Mouse (Mus musculus) MEL (cell line): Measurements from ENCODE around the gene Naa40. TPM values are rescaled to one million over a fixed set of nuclear protein-coding genes. Genes with fewer than 3 reads are reported as not detected.

Experiments
- DNase-seq: peaks from one replicate; pipeline ENCODE4 v3.0.0; 2011; ENCODE audit warnings: low read depth, low spot score
- H3K27ac ChIP-seq: 2 replicates; pipeline ENCODE4 v1.5.1; 2012; ENCODE audit warnings: low read depth, mild to moderate bottlenecking, control low read depth, low read length, moderate library complexity; ENCODE audit not compliant: control insufficient read depth
- H3K27me3 ChIP-seq, 2 experiments: fragments of 150-350 bp in 1 of 2; sonication (generic) in 1 of 2; 2 replicates each; pipeline ENCODE4 v1.6.1; 2012; ENCODE audit warnings: low read length in 2 of 2, mild to moderate bottlenecking in 2 of 2, improper control_type of control experiment in 1 of 2, moderate library complexity in 1 of 2; ENCODE audit not compliant: insufficient read depth in 2 of 2, control insufficient read depth in 1 of 2
- H3K36me3 ChIP-seq, 2 experiments: 2 replicates each; pipeline ENCODE4 v1.6.1; 2012 to 2014; ENCODE audit warnings: low read length in 2 of 2, improper control_type of control experiment in 1 of 2, inconsistent platforms in 1 of 2, mild to moderate bottlenecking in 1 of 2; ENCODE audit not compliant: insufficient read depth in 2 of 2, control insufficient read depth in 1 of 2
- H3K4me1 ChIP-seq, 2 experiments: fragments of 150-350 bp in 1 of 2; sonication (generic) in 1 of 2; 2 replicates each; pipeline ENCODE4 v1.6.1; 2012; ENCODE audit warnings: low read length in 2 of 2, improper control_type of control experiment in 1 of 2, mild to moderate bottlenecking in 1 of 2; ENCODE audit not compliant: insufficient read depth in 2 of 2, control insufficient read depth in 1 of 2
- H3K4me3 ChIP-seq, 2 experiments: fragments of 150-350 bp in 1 of 2; sonication (generic) in 1 of 2; 2 replicates each; pipeline ENCODE4 v1.5.1; 2012; ENCODE audit warnings: low read depth in 2 of 2, low read length in 2 of 2, mild to moderate bottlenecking in 2 of 2, moderate library complexity in 2 of 2, control low read depth in 1 of 2, improper control_type of control experiment in 1 of 2; ENCODE audit not compliant: control insufficient read depth in 1 of 2, insufficient read depth in 1 of 2
- H3K79me2 ChIP-seq: 2 replicates; pipeline ENCODE4 v1.6.1; 2012; ENCODE audit warnings: mild to moderate bottlenecking, low read length, moderate library complexity; ENCODE audit not compliant: control insufficient read depth, poor library complexity, insufficient read depth
- H3K9ac ChIP-seq: 2 replicates; pipeline ENCODE4 v1.6.1; 2012; ENCODE audit warnings: low read depth, mild to moderate bottlenecking, control low read depth, low read length, moderate library complexity; ENCODE audit not compliant: control insufficient read depth, poor library complexity, severe bottlenecking
- H3K9me3 ChIP-seq: fragments of 150-350 bp; sonication (generic); replicated peaks from 2 replicates; pipeline ENCODE4 v1.6.1; 2012; ENCODE audit warnings: mild to moderate bottlenecking, low read length, improper control_type of control experiment, moderate library complexity; ENCODE audit not compliant: insufficient read depth
- BHLHE40 ChIP-seq: IDR thresholded peaks from 2 replicates; pipeline ENCODE4 v1.6.1; 2012; ENCODE audit warnings: low read depth, mild to moderate bottlenecking, inconsistent platforms, low read length, improper control_type of control experiment, borderline replicate concordance
- CHD1 ChIP-seq: IDR thresholded peaks from 2 replicates; pipeline ENCODE4 v1.6.1; 2012; ENCODE audit warnings: low read depth, mild to moderate bottlenecking, inconsistent platforms, low read length, improper control_type of control experiment
- CTCF ChIP-seq, 3 experiments: IDR thresholded peaks in 2 of 3; conservative IDR thresholded peaks in 1 of 3; 2 replicates each; pipeline ENCODE4 v1.5.1; 2011 to 2012; ENCODE audit warnings: low read length in 3 of 3, low read depth in 2 of 3, mild to moderate bottlenecking in 2 of 3, improper control_type of control experiment in 1 of 3, inconsistent platforms in 1 of 3, mixed read lengths in 1 of 3, moderate library complexity in 1 of 3; ENCODE audit not compliant: control insufficient read depth in 1 of 3, insufficient read depth in 1 of 3, poor library complexity in 1 of 3, severe bottlenecking in 1 of 3
- E2F4 ChIP-seq: IDR thresholded peaks from 2 replicates; pipeline ENCODE4 v1.6.1; 2011; ENCODE audit warnings: low read depth, low read length, improper control_type of control experiment, borderline replicate concordance
- ELF1 ChIP-seq: IDR thresholded peaks from 2 replicates; pipeline ENCODE4 v1.6.1; 2014; ENCODE audit warnings: low read depth, mild to moderate bottlenecking, inconsistent platforms, low read length, improper control_type of control experiment, moderate library complexity
- EP300 ChIP-seq, 2 experiments: IDR thresholded peaks; 2 replicates each; pipeline ENCODE4 v1.6.1; 2011; ENCODE audit warnings: improper control_type of control experiment in 2 of 2, low read length in 2 of 2, low read depth in 1 of 2, mild to moderate bottlenecking in 1 of 2
- GABPA ChIP-seq: IDR thresholded peaks from 2 replicates; pipeline ENCODE4 v1.6.1; 2012; ENCODE audit warnings: low read depth, mild to moderate bottlenecking, inconsistent platforms, low read length, improper control_type of control experiment, moderate library complexity
- GATA1 ChIP-seq: IDR thresholded peaks from 2 replicates; pipeline ENCODE4 v1.6.1; 2011; ENCODE audit warnings: low read depth, low read length, improper control_type of control experiment
- HCFC1 ChIP-seq: IDR thresholded peaks from 2 replicates; pipeline ENCODE4 v1.6.1; 2012; ENCODE audit warnings: low read depth, mild to moderate bottlenecking, inconsistent platforms, low read length, improper control_type of control experiment, moderate library complexity
- JUND ChIP-seq: IDR thresholded peaks from 2 replicates; pipeline ENCODE4 v1.6.1; 2011; ENCODE audit warnings: low read depth, mild to moderate bottlenecking, improper control_type of control experiment, low read length
- KAT2A ChIP-seq: conservative IDR thresholded peaks from 2 replicates; pipeline ENCODE4 v1.6.1; 2012; ENCODE audit warnings: low read depth, low read length, improper control_type of control experiment, inconsistent platforms
- MAFK ChIP-seq: IDR thresholded peaks from 2 replicates; pipeline ENCODE4 v1.6.1; 2011; ENCODE audit warnings: low read depth, mild to moderate bottlenecking, low read length, improper control_type of control experiment, borderline replicate concordance
- MAX ChIP-seq: IDR thresholded peaks from 2 replicates; pipeline ENCODE4 v1.6.1; 2011; ENCODE audit warnings: low read length, improper control_type of control experiment
- MAZ ChIP-seq: IDR thresholded peaks from 2 replicates; pipeline ENCODE4 v1.6.1; 2012; ENCODE audit warnings: low read depth, mild to moderate bottlenecking, inconsistent platforms, low read length, improper control_type of control experiment
- MEF2A ChIP-seq: IDR thresholded peaks from 2 replicates; pipeline ENCODE4 v1.6.1; 2014; ENCODE audit warnings: low read depth, mild to moderate bottlenecking, inconsistent platforms, low read length, improper control_type of control experiment; ENCODE audit not compliant: poor library complexity, insufficient replicate concordance, severe bottlenecking; ENCODE audit errors: extremely low read depth
- MXI1 ChIP-seq: IDR thresholded peaks from 2 replicates; pipeline ENCODE4 v1.6.1; 2011; ENCODE audit warnings: mild to moderate bottlenecking, low read depth, low read length, improper control_type of control experiment
- MYB ChIP-seq: IDR thresholded peaks from 2 replicates; pipeline ENCODE4 v1.6.1; 2011; ENCODE audit warnings: mild to moderate bottlenecking, low read depth, low read length, improper control_type of control experiment
- NELFE ChIP-seq: IDR thresholded peaks from 2 replicates; pipeline ENCODE4 v1.6.1; 2011; ENCODE audit warnings: low read depth, low read length, improper control_type of control experiment
- NRF1 ChIP-seq: IDR thresholded peaks from 2 replicates; pipeline ENCODE4 v1.6.1; 2014; ENCODE audit warnings: low read depth, mild to moderate bottlenecking, inconsistent platforms, low read length, improper control_type of control experiment, moderate library complexity; ENCODE audit not compliant: poor library complexity, insufficient read depth, severe bottlenecking
- POLR2AphosphoS2 ChIP-seq: IDR thresholded peaks from 2 replicates; pipeline ENCODE4 v1.6.1; 2011; ENCODE audit warnings: low read length, improper control_type of control experiment
- POLR2AphosphoS5 ChIP-seq: IDR thresholded peaks from 2 replicates; pipeline ENCODE4 v1.6.1; 2012; ENCODE audit warnings: low read depth, borderline replicate concordance, mild to moderate bottlenecking, inconsistent platforms, low read length, moderate library complexity, mixed read lengths
- RAD21 ChIP-seq: IDR thresholded peaks from 2 replicates; pipeline ENCODE4 v1.6.1; 2011; ENCODE audit warnings: mild to moderate bottlenecking, low read depth, low read length, improper control_type of control experiment
- RCOR1 ChIP-seq: IDR thresholded peaks from 2 replicates; pipeline ENCODE4 v1.6.1; 2012; ENCODE audit warnings: low read depth, mild to moderate bottlenecking, inconsistent platforms, low read length, improper control_type of control experiment
- SIN3A ChIP-seq: IDR thresholded peaks from 2 replicates; pipeline ENCODE4 v1.6.1; 2012; ENCODE audit warnings: low read length, improper control_type of control experiment, inconsistent platforms
- SMC3 ChIP-seq: IDR thresholded peaks from 2 replicates; pipeline ENCODE4 v1.6.1; 2011; ENCODE audit warnings: low read depth, low read length, improper control_type of control experiment
- TBP ChIP-seq: IDR thresholded peaks from 2 replicates; pipeline ENCODE4 v1.8.0; 2011; ENCODE audit warnings: low read depth, low read length, improper control_type of control experiment
- TCF12 ChIP-seq: IDR thresholded peaks from 2 replicates; pipeline ENCODE4 v1.6.1; 2014; ENCODE audit warnings: low read depth, mild to moderate bottlenecking, inconsistent platforms, low read length, improper control_type of control experiment, moderate library complexity
- UBTF ChIP-seq: IDR thresholded peaks from 2 replicates; pipeline ENCODE4 v1.6.1; 2012; ENCODE audit warnings: low read depth, mild to moderate bottlenecking, inconsistent platforms, low read length, improper control_type of control experiment, moderate library complexity, borderline replicate concordance; ENCODE audit not compliant: insufficient read depth
- USF1 ChIP-seq: IDR thresholded peaks from 2 replicates; pipeline ENCODE4 v1.6.1; 2014; ENCODE audit warnings: low read depth, mild to moderate bottlenecking, inconsistent platforms, low read length, improper control_type of control experiment, moderate library complexity
- USF2 ChIP-seq, 2 experiments: IDR thresholded peaks; 2 replicates each; pipeline ENCODE4 v1.6.1; 2011 to 2012; ENCODE audit warnings: improper control_type of control experiment in 2 of 2, low read length in 2 of 2, borderline replicate concordance in 1 of 2, inconsistent platforms in 1 of 2, low read depth in 1 of 2, mild to moderate bottlenecking in 1 of 2; ENCODE audit not compliant: insufficient read depth in 1 of 2
- ZC3H11A ChIP-seq: IDR thresholded peaks from 2 replicates; pipeline ENCODE4 v1.6.1; 2012; ENCODE audit warnings: low read depth, mild to moderate bottlenecking, inconsistent platforms, low read length, improper control_type of control experiment
- ZKSCAN1 ChIP-seq: IDR thresholded peaks from 2 replicates; pipeline ENCODE4 v1.6.1; 2012; ENCODE audit warnings: low read depth, mild to moderate bottlenecking, inconsistent platforms, low read length, improper control_type of control experiment, moderate library complexity
- ZMIZ1 ChIP-seq: IDR thresholded peaks from 2 replicates; pipeline ENCODE4 v1.6.1; 2012; ENCODE audit warnings: low read depth, mild to moderate bottlenecking, inconsistent platforms, low read length, improper control_type of control experiment, moderate library complexity
- ZNF384 ChIP-seq: IDR thresholded peaks from 2 replicates; pipeline ENCODE4 v1.6.1; 2012; ENCODE audit warnings: low read depth, mild to moderate bottlenecking, inconsistent platforms, low read length, improper control_type of control experiment
- polyA plus RNA-seq, 2 experiments: library from polyadenylated mRNA; stranded (reverse) in 1 of 2; unstranded in 1 of 2; fragments of >175 nt in 1 of 2; fragments of >200 nt in 1 of 2; gene quantifications; 2 replicates each; pipeline versions ENCODE4 v1.2.1 to v1.2.4; 2012; ENCODE audit warnings: low replicate concordance in 2 of 2, low read depth in 1 of 2; ENCODE audit not compliant: insufficient read length in 2 of 2, insufficient read depth in 1 of 2, missing spikeins in 1 of 2
- total RNA-seq: library from RNA; depleted of rRNA; stranded (reverse); fragments of 300-350 nt; gene quantifications from 2 replicates; pipeline ENCODE4 v1.2.3, GENCODE M21; 2012; rRNA removed

Naa40 gene
- 45.5 and 46.8 TPM in 2 replicates for total RNA-seq
- polyA plus RNA-seq, result 10 to 100 TPM in 1 of 2 experiments, not detected in 1; 75.7 TPM

DNA sequence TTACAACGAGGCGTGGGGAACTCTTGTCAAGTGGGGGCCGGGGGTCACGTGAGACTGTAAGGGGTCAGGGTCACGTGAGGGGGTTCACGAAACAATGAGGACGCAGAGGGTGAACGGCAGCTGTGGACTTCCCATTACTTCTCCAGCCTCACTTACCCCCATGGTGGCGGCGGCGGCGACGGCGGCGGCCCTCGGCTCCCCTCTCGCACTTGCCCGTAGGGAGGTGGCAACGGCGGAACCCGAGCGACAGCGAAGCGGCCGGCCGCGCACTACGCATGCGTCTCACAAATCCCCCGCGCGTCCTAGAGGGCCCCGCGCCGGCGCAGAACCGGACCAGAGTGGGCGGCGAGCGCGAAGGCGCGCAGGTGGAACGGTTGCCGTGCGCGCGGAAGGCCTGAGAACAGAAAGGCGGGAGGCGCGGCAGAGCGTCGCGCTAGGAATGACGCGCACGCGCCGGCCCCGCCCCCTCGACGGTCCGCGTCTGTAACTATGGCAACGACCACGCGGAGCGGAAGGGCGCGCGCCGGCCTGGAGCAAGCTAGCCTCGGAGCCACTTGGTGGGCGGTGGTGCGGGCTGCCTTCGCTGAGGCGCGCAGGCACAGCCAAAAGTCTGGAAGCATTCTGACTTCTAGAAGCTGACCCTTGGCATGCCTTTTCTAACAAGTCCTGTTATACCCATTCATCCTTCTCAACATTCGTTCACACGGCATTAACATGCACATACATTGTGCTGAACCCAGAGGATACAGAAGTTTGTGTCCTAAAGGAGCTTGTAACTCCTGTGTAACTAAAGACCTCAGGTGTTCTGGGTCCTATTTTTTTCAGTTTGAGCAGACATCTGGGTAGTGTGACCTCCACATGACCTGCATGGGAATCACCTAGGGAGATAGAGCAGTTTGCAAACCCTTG, at the start of gene Naa40:
Gene Naa40, minus strand, starts transcription at position 402 of the 909 bp plus-strand sequence.
- H3K4me1 ChIP-seq, result peaks cover 0 to 10% of the 10 kb centered on the region in 2 experiments; a peak in 2 of 4 replicates
- DNase-seq, result peak; percentile 97
- H3K9me3 ChIP-seq, result no peaks in the 10 kb centered on the region
- H3K27ac ChIP-seq, result peak within 1 kb of the TSS; percentile 90
- H3K27me3 ChIP-seq, result no peaks in the 10 kb centered on the region; a peak in 2 of 4 replicates
- H3K79me2 ChIP-seq, result peaks cover 38% of the 10 kb centered on the region
- H3K9ac ChIP-seq, result peak within 1 kb of the TSS; percentile 100
- H3K4me3 ChIP-seq, result peak within 1 kb of the TSS; percentile 93 to 96
- H3K36me3 ChIP-seq, result peaks cover 0 to 20% of the 10 kb centered on the region in 2 experiments; a peak in 3 of 4 replicates
- TF ChIP-seq ELF1 (peak; percentile 82), GATA1 (no peak), SIN3A (peak; percentile 100), MAZ (peak; percentile 71; the same call in 1 of the 2 replicates), RAD21 (no peak), MYB (peak; percentile 21; the same call in 1 of the 2 replicates), ZKSCAN1 (no peak), MAFK (no peak), TBP (no peak), ZNF384 (no peak), UBTF (no peak), POLR2AphosphoS2 (no peak), JUND (no peak), KAT2A (peak; percentile 61; the same call in 1 of the 2 replicates), BHLHE40 (peak; percentile 91), E2F4 (peak; percentile 89; the same call in 1 of the 2 replicates), POLR2AphosphoS5 (no peak), MAX (peak; percentile 84), USF2 (IDR thresholded peaks at IDR 0.05; ENCODE audit: borderline replicate concordance in 1 of 2, insufficient read depth in 1 of 2, low read depth in 1 of 2, low read length in 2 of 2) (peak; percentile 74 to 94), ZC3H11A (no peak), ZMIZ1 (peak; percentile 26; the same call in 1 of the 2 replicates), USF1 (peak; percentile 96), TCF12 (no peak; the same call in 1 of the 2 replicates), CHD1 (no peak), SMC3 (no peak), HCFC1 (peak; percentile 89), MEF2A (no peak), GABPA (no peak), MXI1 (peak; percentile 100), CTCF (IDR thresholded peaks at IDR 0.05 in 2 of 3, conservative IDR thresholded peaks at IDR 0.05 in 1 of 3; ENCODE audit: control insufficient read depth in 1 of 3, insufficient read depth in 1 of 3, low read depth in 2 of 3, low read length in 3 of 3, poor library complexity in 1 of 3, severe bottlenecking in 1 of 3) (no peak), EP300 (IDR thresholded peaks at IDR 0.05; ENCODE audit: low read depth in 1 of 2, low read length in 2 of 2) (no peak), NELFE (peak; percentile 76), RCOR1 (no peak), NRF1 (peak; percentile 92)
